Mouse (Mus musculus) spleen, adult 2 months (tissue): ENCODE data around the gene Spg20.

ENCODE experiments used
- CTCF ChIP-seq: fragments of 200-500 bp; IDR thresholded peaks from 2 replicates; pipeline ENCODE4 v1.5.1; 2011; ENCODE audit warnings: mild to moderate bottlenecking, inconsistent platforms; ENCODE audit not compliant: insufficient read depth, insufficient read length, insufficient replicate concordance; ENCODE audit errors: extremely low read depth
- POLR2A ChIP-seq: fragments of 200-500 bp; IDR thresholded peaks from 2 replicates; pipeline ENCODE4 v1.6.1; 2011; ENCODE audit warnings: low read depth, low read length, inconsistent platforms

DNA sequence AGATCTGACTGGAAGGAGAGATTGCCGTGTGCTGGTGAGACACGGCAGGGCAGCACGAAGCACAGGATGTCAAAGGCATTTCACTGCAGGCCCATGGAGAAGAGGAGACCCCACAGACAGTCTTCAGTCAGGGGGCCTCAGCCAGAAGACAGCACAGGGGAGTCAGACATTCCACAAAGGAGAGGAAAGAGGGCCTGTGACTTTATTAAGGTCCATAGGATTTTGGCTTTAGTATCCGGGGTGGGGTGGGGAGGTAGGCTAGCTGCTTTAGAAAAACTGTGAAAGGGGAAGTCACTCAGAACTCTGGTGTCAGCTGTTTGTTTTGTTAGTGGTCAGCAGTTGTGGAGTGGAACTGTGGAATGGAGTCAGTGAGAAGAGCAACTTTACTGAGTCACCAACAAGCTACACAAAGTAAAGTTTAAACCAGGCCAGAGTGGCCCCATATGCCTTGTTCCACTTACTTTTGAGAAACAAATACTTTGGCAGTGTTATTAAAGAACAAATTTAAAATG is 17.3 kb downstream of the Spg20 start:
- TF ChIP-seq POLR2A (no peak), CTCF (no peak)
